Comparison of ENCODE assay signal across 19 mouse cellular contexts in the genomic region with DNA sequence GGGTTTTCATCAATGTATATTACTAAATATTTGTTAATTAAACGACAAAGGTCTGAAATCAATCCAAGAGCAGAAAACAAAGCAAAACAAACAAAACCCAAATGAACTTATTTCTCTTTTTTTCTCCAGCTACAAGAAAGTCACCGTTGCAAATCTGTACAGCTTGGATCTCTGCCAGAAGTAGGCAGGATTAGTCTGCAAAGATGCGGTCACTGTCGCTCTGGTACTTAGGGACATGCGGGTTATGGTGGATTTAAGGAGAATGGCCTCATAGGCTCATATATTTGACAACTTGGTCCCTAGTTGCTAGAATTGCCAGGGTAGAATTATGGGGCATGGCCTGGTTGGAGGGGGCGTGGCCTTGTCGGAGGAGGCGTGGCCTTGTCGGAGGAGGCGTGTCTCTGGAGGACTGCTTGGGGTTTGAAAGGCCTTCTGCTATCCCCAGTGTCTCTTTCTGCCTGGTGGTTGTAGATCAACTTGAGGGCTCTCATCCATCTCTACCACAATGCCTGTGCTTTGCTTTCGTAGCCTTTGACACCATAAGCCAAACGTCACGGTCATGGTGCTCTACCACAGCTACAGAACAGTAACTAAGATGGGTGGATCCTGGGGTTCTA. TPM values are rescaled to one million over a fixed set of nuclear protein-coding genes. Genes with fewer than 3 reads are reported as not detected.
DNase-seq lines count a peak whose midpoint lies in the region; ATAC-seq and TF ChIP-seq lines count a peak whose summit lies in the region.
"Had no signal": no experiment of that assay in that cellular context is flagged by ENCODE, and none has a peak within 500 bp of the region (broad histone marks: within the 10 kb centered on the region; RNA-seq: fewer than 3 reads in every experiment).

No protein-coding gene starts in this region.

- H3K4me1 ChIP-seq in cerebellum, adult 2 months (ENCODE audit: control insufficient read depth, insufficient read depth, low read length): no peaks in the 10 kb centered on the region
- H3K4me1 ChIP-seq in limb, embryonic 10.5 days: no peaks in the 10 kb centered on the region
- H3K4me1 ChIP-seq: forebrain, embryonic 15.5 days; lung, embryonic 15.5 days had no signal

- H3K9me3 ChIP-seq in limb, embryonic 10.5 days (replicated peaks): no peaks in the 10 kb centered on the region
- H3K9me3 ChIP-seq: forebrain, embryonic 15.5 days; lung, embryonic 15.5 days; neural tube, embryonic 13.5 days had no signal

- WGBS in cerebellum, adult 2 months: 72% methylated on average over 13 of the region's 13 CpGs
- 88% methylated on average over 13 of the region's 13 CpGs for WGBS in limb, embryonic 10.5 days

- H3K4me3 ChIP-seq in cerebellum, adult 2 months (replicated peaks; ENCODE audit: insufficient read depth, low read depth, low read length): no peak overlapping the region
- H3K4me3 ChIP-seq in limb, embryonic 10.5 days: no peak overlapping the region
- H3K4me3 ChIP-seq: forebrain, embryonic 15.5 days; heart, adult 2 months; layer of hippocampus, adult 2 months; lung, embryonic 15.5 days; neural tube, embryonic 13.5 days had no signal

- H3K36me3 ChIP-seq in limb, embryonic 10.5 days: no peaks in the 10 kb centered on the region
- H3K36me3 ChIP-seq: forebrain, embryonic 15.5 days; lung, embryonic 15.5 days; neural tube, embryonic 13.5 days had no signal

- H3K27me3 ChIP-seq in cerebellum, adult 2 months (ENCODE audit: control insufficient read depth, insufficient read depth, low read length): no peaks in the 10 kb centered on the region
- H3K27me3 ChIP-seq in limb, embryonic 10.5 days (ENCODE audit: low read depth, poor library complexity, severe bottlenecking): no peaks in the 10 kb centered on the region
- H3K27me3 ChIP-seq: forebrain, embryonic 15.5 days; lung, embryonic 15.5 days; neural tube, embryonic 13.5 days had no signal

- DNase-seq in heart, adult 11 months: peak; percentile 74
- no peak for DNase-seq in heart, postnatal 10 days
- DNase-seq in thymus, postnatal 4 days: peak; percentile 49
- DNase-seq in thymus, postnatal 10 days (ENCODE audit: low spot score in 2 of 2): no peak
- DNase-seq in cerebellum, adult 2 months: no peak
- DNase-seq in layer of hippocampus, postnatal 36 days: no peak
- DNase-seq in limb, embryonic 10.5 days (ENCODE audit: low spot score): no peak
- DNase-seq: heart, adult 2 months; kidney, adult 11 months; kidney, postnatal 10 days; right cerebral cortex, postnatal 25 days had no signal

- no peak for TF ChIP-seq POLR2A in cerebellum, adult 2 months (IDR thresholded peaks at IDR 0.05; ENCODE audit: borderline replicate concordance, insufficient read depth, low read length)

- peak; percentile 57 for ATAC-seq in megakaryocyte progenitor cell, adult 5-6 weeks (replicated peaks; ENCODE audit: poor library complexity)
- ATAC-seq: forebrain, embryonic 15.5 days; hindbrain, postnatal 0 days; midbrain, embryonic 16.5 days had no signal

- no peak for TF ChIP-seq CTCF in cerebellum, adult 2 months (IDR thresholded peaks at IDR 0.05; ENCODE audit: borderline replicate concordance, insufficient read depth, low read depth, low read length)

- no peak overlapping the region for H3K27ac ChIP-seq in cerebellum, adult 2 months (ENCODE audit: insufficient read depth, low read length)
- H3K27ac ChIP-seq in limb, embryonic 10.5 days: no peak overlapping the region
- H3K27ac ChIP-seq: forebrain, embryonic 15.5 days; heart, adult 2 months; hindbrain, postnatal 0 days; layer of hippocampus, adult 2 months; lung, embryonic 15.5 days; macrophage; neural tube, embryonic 13.5 days had no signal

- intact Hi-C loops in heart, postnatal 10 days (cut with DNase I): no loop called here

RNA-seq across cellular contexts. Expression of a gene that starts 46.6 kb away (rescaled TPM):
- total RNA-seq in heart, postnatal 10 days (2021): 10 to 100 TPM; 33.4 to 36.7 TPM
- 20.2 and 27.8 TPM in 2 replicates for total RNA-seq in megakaryocyte progenitor cell, adult 5-6 weeks (2015)
- 51.0 and 76.7 TPM in 2 replicates for total RNA-seq in megakaryocyte progenitor cell, adult 5-6 weeks (2017)
- polyA plus RNA-seq in cerebellum, adult 2 months (2012; rRNA removed): 19.1 and 22.9 TPM in 2 replicates
- total RNA-seq in layer of hippocampus, postnatal 36 days (2021): 10 to 100 TPM; 59.9 to 65.1 TPM
- polyA plus RNA-seq in limb, embryonic 10.5 days (2016; fragmentation: Nextera tagmentation; extraction: Ambion mirVana): 27.4 and 28.8 TPM in 2 replicates

Comparison
In these comparisons a context has a peak if more than half of its experiments do, and no peak if none do; other contexts are left out.
1. DNase-seq: peak in heart, adult 11 months (single experiment) and thymus, postnatal 4 days (single experiment); none in heart, postnatal 10 days (0 of 2), thymus, postnatal 10 days (0 of 2), cerebellum, adult 2 months (0 of 2), layer of hippocampus, postnatal 36 days (0 of 2) and limb, embryonic 10.5 days (single experiment).